Mouse (Mus musculus): ENCODE measurements around the gene Tas2r139. TPM values are rescaled to one million over a fixed set of nuclear protein-coding genes. Genes with fewer than 3 reads are reported as not detected.

The Tas2r139 gene
- polyA plus RNA-seq (2015; fragmentation: Nextera tagmentation; extraction: Ambion mirVana): not detected in 2 replicates

DNA sequence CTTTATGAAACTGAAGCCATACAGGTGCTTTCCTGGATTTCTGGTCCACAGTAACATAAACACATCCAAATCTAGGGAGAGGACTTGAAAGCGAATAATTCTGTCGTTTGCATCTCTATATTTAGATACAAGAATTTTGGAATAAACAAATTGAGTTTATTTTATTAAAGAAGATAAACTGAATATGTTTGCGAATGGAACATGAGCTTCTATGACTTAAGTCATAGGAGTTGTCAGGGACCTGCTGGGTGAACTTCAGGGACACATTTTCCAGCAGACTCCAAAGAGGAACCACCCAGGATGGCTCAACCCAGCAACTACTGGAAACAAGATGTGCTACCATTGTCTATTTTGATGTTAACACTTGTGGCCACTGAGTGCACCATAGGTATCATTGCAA lies at the start of gene Tas2r139:
Gene Tas2r139, plus strand, starts transcription at position 301 of the 400 bp plus-strand sequence.

Other genes with a start within 250 kb of the Tas2r139 start
- gene Sval1, start 189.3 kb upstream of the Tas2r139 start, polyA plus RNA-seq (2015; fragmentation: Nextera tagmentation; extraction: Ambion mirVana): not detected in 2 replicates
- gene Sval3, start 172.8 kb upstream of the Tas2r139 start, polyA plus RNA-seq (2015; fragmentation: Nextera tagmentation; extraction: Ambion mirVana): not detected in 2 replicates
- gene Sva, start 102.5 kb upstream of the Tas2r139 start, polyA plus RNA-seq (2015; fragmentation: Nextera tagmentation; extraction: Ambion mirVana): not detected in 2 replicates
- gene Tas2r144, start 74.4 kb downstream of the Tas2r139 start, polyA plus RNA-seq (2015; fragmentation: Nextera tagmentation; extraction: Ambion mirVana): not detected in 2 replicates
- gene Gstk1, start 105.0 kb downstream of the Tas2r139 start, polyA plus RNA-seq (2015; fragmentation: Nextera tagmentation; extraction: Ambion mirVana): 3.7 and 5.2 TPM in 2 replicates
- 0.22 TPM in 1 of 2 replicates, not detected in the other for gene Tmem139, start 121.0 kb downstream of the Tas2r139 start, polyA plus RNA-seq (2015; fragmentation: Nextera tagmentation; extraction: Ambion mirVana)
- 31.6 and 34.9 TPM in 2 replicates for gene Casp2, start 124.0 kb downstream of the Tas2r139 start, polyA plus RNA-seq (2015; fragmentation: Nextera tagmentation; extraction: Ambion mirVana)
- gene Clcn1, start 145.7 kb downstream of the Tas2r139 start, polyA plus RNA-seq (2015; fragmentation: Nextera tagmentation; extraction: Ambion mirVana): 0.07 and 0.10 TPM in 2 replicates
- gene Fam131b, start 183.7 kb downstream of the Tas2r139 start, polyA plus RNA-seq (2015; fragmentation: Nextera tagmentation; extraction: Ambion mirVana): 0.04 and 0.06 TPM in 2 replicates
- 67.2 and 85.7 TPM in 2 replicates for gene Zyx, start 208.7 kb downstream of the Tas2r139 start, polyA plus RNA-seq (2015; fragmentation: Nextera tagmentation; extraction: Ambion mirVana)
- 0.95 and 1.3 TPM in 2 replicates for gene Epha1, start 232.3 kb downstream of the Tas2r139 start, polyA plus RNA-seq (2015; fragmentation: Nextera tagmentation; extraction: Ambion mirVana)